Mouse (Mus musculus) hindbrain, embryonic 12.5 days (tissue): ENCODE measurements around the gene Ch25h. TPM values are rescaled to one million over a fixed set of nuclear protein-coding genes. Genes with fewer than 3 reads are reported as not detected.

ENCODE experiments used
- ATAC-seq: fragments of 200-750 bp; cut with Nextera tagmentation; 2 replicates; pipeline ENCODE4 v1.8.0; 2017; ENCODE audit warnings: moderate TSS enrichment; ENCODE audit not compliant: low FRiP score
- H3K27ac ChIP-seq: fragments of 300-500 bp; sonication (generic); 2 replicates; pipeline ENCODE4 v1.5.1; 2016; ENCODE audit warnings: mild to moderate bottlenecking
- H3K27me3 ChIP-seq: fragments of 300-500 bp; sonication (generic); 2 replicates; pipeline ENCODE4 v1.6.1; 2016; ENCODE audit warnings: mild to moderate bottlenecking
- H3K36me3 ChIP-seq: fragments of 300-500 bp; sonication (generic); 2 replicates; pipeline ENCODE4 v1.6.1; 2016; ENCODE audit warnings: mild to moderate bottlenecking
- H3K4me1 ChIP-seq: fragments of 300-500 bp; sonication (generic); 2 replicates; pipeline ENCODE4 v1.6.1; 2016
- H3K4me2 ChIP-seq: fragments of 300-500 bp; sonication (generic); replicated peaks from 2 replicates; pipeline ENCODE4 v1.6.1; 2016; ENCODE audit warnings: mild to moderate bottlenecking
- H3K4me3 ChIP-seq: fragments of 300-500 bp; sonication (generic); 2 replicates; pipeline ENCODE4 v1.5.1; 2016; ENCODE audit warnings: mild to moderate bottlenecking
- H3K9ac ChIP-seq: fragments of 300-500 bp; sonication (generic); 2 replicates; pipeline ENCODE4 v1.6.1; 2016; ENCODE audit warnings: mild to moderate bottlenecking, moderate library complexity
- H3K9me3 ChIP-seq: fragments of 300-500 bp; sonication (generic); replicated peaks from 2 replicates; pipeline ENCODE4 v1.6.1; 2016; ENCODE audit warnings: mild to moderate bottlenecking
- WGBS: fragments of 180-500 bp; shearing (Covaris S2); methylation state at CpG from one replicate; pipeline ENCODE4 v1.1.7; 2016; 5-methylcytosine and 5-hydroxymethylcytosine counted together
- polyA plus RNA-seq: library from polyadenylated mRNA; unstranded; fragments of >200 nt; fragmentation: Nextera tagmentation; extraction: Ambion mirVana; gene quantifications from 2 replicates; pipeline ENCODE4 v1.2.1, GENCODE M21; 2016

The Ch25h gene
- polyA plus RNA-seq, 1 experiment from 2014 or later, result 6.1 TPM

DNA sequence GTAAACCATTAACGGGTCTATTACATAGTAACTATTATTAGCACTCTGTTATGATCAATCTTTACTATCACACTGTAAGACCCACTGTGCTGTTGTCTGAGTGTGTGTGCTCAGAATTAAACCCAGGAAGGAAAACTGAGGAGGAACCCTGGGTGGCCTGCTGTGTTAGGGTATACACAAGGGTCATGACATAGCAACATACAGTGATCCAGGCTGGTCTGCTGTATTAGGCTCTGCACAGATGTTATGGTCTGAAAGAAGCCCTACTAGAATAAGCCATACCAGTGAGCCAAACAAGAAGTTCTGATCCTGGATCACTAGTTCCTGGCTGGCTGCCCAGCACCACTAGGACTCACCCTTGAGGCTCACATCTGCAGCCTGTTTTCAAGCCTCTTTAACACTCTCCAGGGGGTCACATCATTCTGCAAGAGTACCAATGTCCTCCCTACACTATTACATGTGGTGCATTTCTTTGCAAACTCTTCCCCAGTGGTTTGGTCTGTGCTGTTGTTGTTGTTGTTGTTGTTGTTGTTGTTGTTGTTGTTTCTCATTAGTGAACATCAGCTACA, 13.4 kb downstream of the Ch25h start:
- Histone ChIP-seq H3K27ac (no peak overlapping the region), H3K36me3 (no peaks in the 10 kb centered on the region), H3K4me1 (no peaks in the 10 kb centered on the region), H3K4me2 (no peak overlapping the region), H3K4me3 (no peak overlapping the region), H3K9me3 (no peaks in the 10 kb centered on the region), H3K27me3 (no peaks in the 10 kb centered on the region), H3K9ac (no peak overlapping the region)
- ATAC-seq, result no peak
- WGBS, result 78% methylated on average over 1 of the region's 1 CpGs

GRCm38 (mm10) chr19:34450784-34451370, 24.1 kb downstream of the Ch25h start:
- Histone ChIP-seq H3K36me3 (no peaks in the 10 kb centered on the region), H3K9me3 (no peaks in the 10 kb centered on the region), H3K9ac (no peak overlapping the region), H3K4me1 (no peaks in the 10 kb centered on the region), H3K27ac (no peak overlapping the region), H3K4me3 (no peak overlapping the region), H3K4me2 (no peak overlapping the region), H3K27me3 (no peaks in the 10 kb centered on the region)
- 65% methylated on average over 1 of the region's 1 CpGs for WGBS
- ATAC-seq, result no peak

- WGBS, result 73% methylated on average over 1 of the region's 1 CpGs
- H3K4me1 ChIP-seq, result no peaks in the 10 kb centered on the region
- no peaks in the 10 kb centered on the region for H3K36me3 ChIP-seq
- H3K4me3 ChIP-seq, result no peak overlapping the region
- H3K27ac ChIP-seq, result no peak overlapping the region
- no peak overlapping the region for H3K9ac ChIP-seq
- no peaks in the 10 kb centered on the region for H3K27me3 ChIP-seq
- no peak overlapping the region for H3K4me2 ChIP-seq
- no peak for ATAC-seq
- H3K9me3 ChIP-seq, result no peaks in the 10 kb centered on the region
Observed at GRCm38 (mm10) chr19:34448851-34449250, 26.1 kb downstream of the Ch25h start.

- 72% methylated on average over 4 of the region's 4 CpGs for WGBS
- no peaks in the 10 kb centered on the region for H3K27me3 ChIP-seq
Observed at GRCm38 (mm10) chr19:34445410-34446012, 29.5 kb downstream of the Ch25h start.

GRCm38 (mm10) chr19:34444785-34445184, 30.2 kb downstream of the Ch25h start:
- 88% methylated on average over 3 of the region's 3 CpGs for WGBS
- H3K27me3 ChIP-seq, result no peaks in the 10 kb centered on the region
- H3K9me3 ChIP-seq, result no peaks in the 10 kb centered on the region
- no peaks in the 10 kb centered on the region for H3K4me1 ChIP-seq
- no peak for ATAC-seq
- H3K4me2 ChIP-seq, result no peak overlapping the region
- no peak overlapping the region for H3K27ac ChIP-seq
- H3K4me3 ChIP-seq, result no peak overlapping the region
- no peak overlapping the region for H3K9ac ChIP-seq
- H3K36me3 ChIP-seq, result no peaks in the 10 kb centered on the region

More at GRCm38 (mm10) chr19:34445410-34446012, 29.5 kb downstream of the Ch25h start:
- H3K4me1 ChIP-seq, result no peaks in the 10 kb centered on the region
- no peaks in the 10 kb centered on the region for H3K36me3 ChIP-seq
- H3K9ac ChIP-seq, result no peak overlapping the region
- no peaks in the 10 kb centered on the region for H3K9me3 ChIP-seq
- no peak for ATAC-seq
- no peak overlapping the region for H3K27ac ChIP-seq
- H3K4me2 ChIP-seq, result no peak overlapping the region
- no peak overlapping the region for H3K4me3 ChIP-seq

- no peaks in the 10 kb centered on the region for H3K36me3 ChIP-seq
- no peak overlapping the region for H3K4me3 ChIP-seq
- no peaks in the 10 kb centered on the region for H3K4me1 ChIP-seq
- no peak overlapping the region for H3K27ac ChIP-seq
- H3K9me3 ChIP-seq, result no peaks in the 10 kb centered on the region
- H3K4me2 ChIP-seq, result no peak overlapping the region
- no peak for ATAC-seq
- no peaks in the 10 kb centered on the region for H3K27me3 ChIP-seq
- 87% methylated on average over 2 of the region's 2 CpGs for WGBS
- no peak overlapping the region for H3K9ac ChIP-seq
Observed at GRCm38 (mm10) chr19:34441979-34442378, 33.0 kb downstream of the Ch25h start.

DNA sequence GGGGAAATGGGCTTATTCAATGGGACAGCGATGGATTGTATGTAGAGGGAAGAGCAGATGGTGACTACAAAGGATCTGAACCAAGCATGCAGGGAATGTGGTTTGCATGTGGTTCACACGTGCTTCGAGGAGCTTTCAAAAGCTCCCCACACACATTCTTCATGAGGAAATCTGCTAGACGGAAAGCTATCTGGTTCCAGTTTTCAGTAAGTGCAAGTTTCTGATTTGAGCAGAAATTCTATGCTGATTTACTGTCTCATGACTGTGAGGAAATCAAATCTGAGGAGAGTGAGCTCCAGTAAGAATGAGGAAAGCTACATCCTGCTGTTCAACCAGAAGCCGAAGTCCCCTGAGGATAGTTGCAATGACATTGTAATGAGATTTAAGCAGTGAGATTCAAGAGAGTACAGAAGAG, 39.8 kb downstream of the Ch25h start:
- no peaks in the 10 kb centered on the region for H3K9me3 ChIP-seq
- no peaks in the 10 kb centered on the region for H3K4me1 ChIP-seq
- no peak overlapping the region for H3K4me3 ChIP-seq
- ATAC-seq, result no peak
- H3K4me2 ChIP-seq, result no peak overlapping the region
- no peak overlapping the region for H3K27ac ChIP-seq
- no peaks in the 10 kb centered on the region for H3K36me3 ChIP-seq
- no peak overlapping the region for H3K9ac ChIP-seq
- no peaks in the 10 kb centered on the region for H3K27me3 ChIP-seq
- WGBS, result 56% methylated on average over 5 of the region's 5 CpGs

DNA sequence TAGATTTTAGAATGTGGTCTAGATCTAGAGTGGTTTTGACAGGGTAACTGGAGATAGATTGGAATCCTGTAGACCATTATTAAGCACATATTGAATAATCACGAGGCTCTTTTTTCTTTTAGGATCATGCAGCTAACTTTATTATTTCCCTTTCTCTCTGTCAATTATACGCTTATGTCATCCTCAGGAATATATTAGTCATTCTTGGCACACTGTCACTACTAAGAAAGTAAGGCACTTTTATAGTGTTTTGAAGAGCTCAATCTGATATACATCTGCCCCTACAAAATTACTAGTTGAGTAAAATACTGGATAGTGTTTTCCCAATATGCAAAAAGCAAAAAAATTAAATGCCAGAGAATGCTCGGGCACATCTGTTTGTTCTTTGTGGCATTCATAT, 43.6 kb downstream of the Ch25h start:
- H3K4me1 ChIP-seq, result no peaks in the 10 kb centered on the region
- no peak overlapping the region for H3K9ac ChIP-seq
- H3K4me3 ChIP-seq, result no peak overlapping the region
- no peak for ATAC-seq
- no peak overlapping the region for H3K4me2 ChIP-seq
- no peaks in the 10 kb centered on the region for H3K27me3 ChIP-seq
- H3K9me3 ChIP-seq, result no peaks in the 10 kb centered on the region
- WGBS, result 81% methylated on average over 3 of the region's 3 CpGs
- no peaks in the 10 kb centered on the region for H3K36me3 ChIP-seq
- H3K27ac ChIP-seq, result no peak overlapping the region

- no peaks in the 10 kb centered on the region for H3K9me3 ChIP-seq
- no peak for ATAC-seq
- WGBS, result 85% methylated on average over 4 of the region's 4 CpGs
- no peaks in the 10 kb centered on the region for H3K4me1 ChIP-seq
- no peak overlapping the region for H3K4me2 ChIP-seq
- no peaks in the 10 kb centered on the region for H3K36me3 ChIP-seq
- H3K27ac ChIP-seq, result no peak overlapping the region
- no peaks in the 10 kb centered on the region for H3K27me3 ChIP-seq
- H3K9ac ChIP-seq, result no peak overlapping the region
- H3K4me3 ChIP-seq, result no peak overlapping the region
Observed at GRCm38 (mm10) chr19:34423783-34424335, 51.1 kb downstream of the Ch25h start.

Other genes with a start within 250 kb of the Ch25h start
- gene Acta2, start 219.6 kb downstream of the Ch25h start, polyA plus RNA-seq, result 45.1 and 90.0 TPM in 2 replicates
- 1.4 and 1.6 TPM in 2 replicates for gene Fas, start 184.5 kb downstream of the Ch25h start, polyA plus RNA-seq
- gene Lipa, start 52.3 kb upstream of the Ch25h start, polyA plus RNA-seq, result 28.6 and 31.5 TPM in 2 replicates
- gene Ifit2, start 75.5 kb upstream of the Ch25h start, polyA plus RNA-seq, result 4.2 and 4.8 TPM in 2 replicates
- gene Ifit3, start 108.4 kb upstream of the Ch25h start, polyA plus RNA-seq, result 0.31 and 0.63 TPM in 2 replicates
- gene Ifit1bl1, start 126.8 kb upstream of the Ch25h start, polyA plus RNA-seq, result 0.34 and 0.46 TPM in 2 replicates
- gene Ifit3b, start 132.8 kb upstream of the Ch25h start, polyA plus RNA-seq, result not detected in 2 replicates
- 0.15 and 0.36 TPM in 2 replicates for gene Ifit1bl2, start 165.6 kb upstream of the Ch25h start, polyA plus RNA-seq
- 0.17 and 0.41 TPM in 2 replicates for gene Ifit1, start 165.7 kb upstream of the Ch25h start, polyA plus RNA-seq